Mouse (Mus musculus) gastrocnemius, postnatal 10 days (tissue): Measurements from ENCODE around the gene Gm10840. TPM values are rescaled to one million over a fixed set of nuclear protein-coding genes. Genes with fewer than 3 reads are reported as not detected.
"Not testable (repeated sequence)": the region's sequence is repeated elsewhere in the genome, so short reads cannot be mapped to it uniquely, and the experiment has no call there.

Experiments used
- DNase-seq: peaks from one replicate; pipeline ENCODE4 v3.0.0; 2021; ENCODE audit warnings: mixed read lengths
- long read RNA-seq, 2 experiments: library from polyadenylated mRNA; stranded (forward); transcript quantifications; one replicate each; pipeline ENCODE4 v2.0.0; 2021
- total RNA-seq, 2 experiments: library from RNA; stranded (reverse); gene quantifications; 2 replicates each; pipeline ENCODE4 v1.2.3; 2021

Gene Gm10840
- not detected for total RNA-seq
- long read RNA-seq, experiment 1 = 0 reads
- long read RNA-seq, experiment 2 = 0 reads

DNA sequence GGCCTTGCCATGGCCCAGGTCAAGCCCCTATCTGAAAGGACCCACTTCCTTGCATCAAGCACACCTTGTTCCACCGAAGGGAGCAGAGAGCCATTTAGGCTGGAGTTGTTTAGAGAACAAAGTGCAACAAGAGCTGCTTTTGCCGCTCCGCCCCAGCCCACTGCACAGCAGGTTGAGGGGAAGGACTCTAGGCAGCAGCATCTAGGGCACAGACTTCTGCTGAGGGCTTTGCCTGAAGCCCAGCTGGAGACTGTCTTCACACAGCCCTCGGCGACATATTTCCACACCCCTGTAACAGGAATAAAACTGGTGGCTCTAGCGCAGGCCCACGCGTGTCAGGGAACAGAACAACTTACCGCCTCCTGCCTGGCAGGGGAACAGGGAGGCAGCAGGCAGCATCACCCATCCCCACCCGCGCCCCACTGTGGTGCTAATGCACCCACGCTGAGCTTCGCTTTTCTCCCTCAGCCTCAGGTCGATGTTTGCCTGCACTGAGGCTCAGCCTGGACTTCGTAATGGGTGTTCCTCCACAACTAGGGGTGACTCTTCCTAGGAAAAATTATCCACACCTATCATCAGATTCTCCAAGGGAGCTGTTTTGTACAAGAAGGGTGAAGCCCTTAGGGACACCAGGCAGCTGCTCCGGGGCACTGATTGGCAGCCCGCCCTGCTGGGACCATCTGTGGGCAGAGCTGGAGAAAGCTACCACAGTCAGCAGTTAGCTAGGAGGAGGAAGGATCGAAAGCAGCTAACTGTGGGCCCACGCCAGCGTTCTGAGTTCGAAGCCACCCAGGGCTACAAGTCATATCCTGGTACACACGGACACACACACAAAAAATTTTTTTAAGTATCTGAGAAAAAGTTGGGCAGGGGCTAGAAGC is at the start of gene Gm10840, which contains the start of gene Limd2:
Gm10840 (plus strand) TSS at position 10 of the 881 bp plus-strand sequence.
Limd2 (minus strand) TSS at position 20 of the 881 bp plus-strand sequence.
- DNase-seq = peak; percentile 50

GRCm38 (mm10) chr11:106111688-106112087 is 49.0 kb upstream of the Gm10840 start:
- DNase-seq = no peak

- DNase-seq = no peak
Observed at GRCm38 (mm10) chr11:106122221-106122620, 38.4 kb upstream of the Gm10840 start.

GRCm38 (mm10) chr11:106122736-106123135 is 37.9 kb upstream of the Gm10840 start:
- DNase-seq = no peak

GRCm38 (mm10) chr11:106124784-106125183 is 35.9 kb upstream of the Gm10840 start:
- no peak for DNase-seq

DNA sequence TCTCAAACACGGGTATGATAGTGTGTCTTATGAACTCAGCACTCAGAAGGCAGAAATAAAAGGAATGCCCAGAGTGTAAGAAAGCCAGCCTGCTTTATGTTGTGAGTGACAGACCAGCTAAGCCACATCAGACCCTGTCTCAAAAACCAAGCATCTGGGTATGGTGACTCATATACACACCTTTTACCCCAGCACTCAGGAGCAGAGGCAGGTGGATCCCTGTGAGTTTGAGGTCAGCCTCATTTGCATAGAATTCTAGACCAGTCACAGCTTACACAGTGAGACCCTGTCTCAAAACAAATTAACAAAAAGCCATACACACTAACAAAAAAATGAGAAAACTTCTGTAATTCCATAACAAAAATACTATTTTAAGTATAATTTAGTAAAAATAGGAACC is 34.8 kb upstream of the Gm10840 start:
- DNase-seq = no peak

DNA sequence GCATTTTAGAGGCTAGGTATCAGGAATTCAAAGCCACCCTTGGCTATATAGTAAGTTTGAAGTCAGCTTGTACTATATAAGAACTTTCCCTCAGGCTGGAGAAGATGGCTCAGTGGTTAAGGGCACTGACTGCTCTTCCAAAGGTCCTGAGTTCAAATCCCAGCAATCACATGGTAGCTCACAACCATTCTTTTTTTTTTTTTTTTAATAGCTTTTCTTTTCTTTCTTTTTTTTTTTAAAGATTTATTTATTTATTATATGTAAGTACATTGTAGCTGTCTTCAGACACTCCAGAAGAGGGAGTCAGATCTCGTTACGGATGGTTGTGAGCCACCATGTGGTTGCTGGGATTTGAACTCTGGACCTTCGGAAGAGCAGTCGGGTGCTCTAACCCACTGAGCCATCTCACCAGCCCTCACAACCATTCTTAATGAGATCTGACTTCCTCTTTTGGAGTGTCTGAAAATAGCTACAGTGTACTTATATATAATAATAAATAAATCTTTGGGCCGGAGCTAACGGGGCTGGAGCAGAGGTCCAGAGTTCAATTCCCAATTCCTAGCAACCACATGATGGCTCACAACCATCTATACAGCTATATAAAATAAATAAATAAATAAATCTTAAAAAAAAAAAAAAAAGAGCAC is 33.8 kb upstream of the Gm10840 start:
- DNase-seq = not testable (repeated sequence)

DNA sequence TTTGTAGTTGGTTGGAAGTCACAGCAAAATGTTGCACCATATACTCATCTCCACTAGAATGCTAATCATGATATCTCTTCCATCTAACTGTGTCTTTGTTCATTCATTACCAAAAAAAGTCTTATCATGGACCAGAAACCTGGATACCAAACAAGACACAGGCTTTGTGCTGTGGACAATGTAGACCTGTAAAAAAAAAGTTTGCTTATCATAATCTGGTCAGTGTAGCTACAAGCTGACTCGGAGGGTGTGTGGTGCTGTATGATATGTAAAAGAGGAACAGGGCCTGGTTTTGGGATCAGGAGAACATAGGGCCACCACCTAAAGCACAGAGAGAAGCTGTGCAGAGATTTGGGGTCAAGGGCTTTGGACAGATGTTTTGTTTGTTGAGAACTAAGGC is 31.2 kb upstream of the Gm10840 start:
- DNase-seq = no peak

GRCm38 (mm10) chr11:106132516-106132915 is 28.1 kb upstream of the Gm10840 start:
- no peak for DNase-seq

- peak; percentile 73 for DNase-seq
Observed at GRCm38 (mm10) chr11:106134580-106135528, 25.8 kb upstream of the Gm10840 start.

DNA sequence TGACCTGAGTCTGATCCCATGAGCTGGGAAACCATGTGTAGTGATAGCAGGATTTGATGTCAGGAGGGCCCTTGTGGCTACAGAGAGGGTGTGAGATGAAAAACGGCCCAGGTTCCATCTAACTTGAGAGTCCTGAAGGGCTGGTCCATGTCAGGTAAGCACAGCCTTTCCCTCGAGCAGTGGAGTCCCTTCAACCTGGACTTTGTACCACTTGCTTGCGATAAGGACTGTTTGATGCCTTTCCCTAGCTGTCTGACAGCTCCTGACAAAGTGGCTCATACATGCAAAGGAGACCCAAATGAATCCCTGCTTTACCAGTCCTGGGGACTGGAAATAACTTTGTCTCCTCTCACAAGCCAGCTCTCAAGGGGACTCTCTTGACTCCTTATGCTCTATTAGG is 9.4 kb upstream of the Gm10840 start:
- DNase-seq = no peak

- DNase-seq = no peak
Observed at GRCm38 (mm10) chr11:106152132-106152531, 8.5 kb upstream of the Gm10840 start.

GRCm38 (mm10) chr11:106154091-106154490 is 6.6 kb upstream of the Gm10840 start:
- no peak for DNase-seq

GRCm38 (mm10) chr11:106154770-106155169 is 5.9 kb upstream of the Gm10840 start:
- DNase-seq = no peak

DNA sequence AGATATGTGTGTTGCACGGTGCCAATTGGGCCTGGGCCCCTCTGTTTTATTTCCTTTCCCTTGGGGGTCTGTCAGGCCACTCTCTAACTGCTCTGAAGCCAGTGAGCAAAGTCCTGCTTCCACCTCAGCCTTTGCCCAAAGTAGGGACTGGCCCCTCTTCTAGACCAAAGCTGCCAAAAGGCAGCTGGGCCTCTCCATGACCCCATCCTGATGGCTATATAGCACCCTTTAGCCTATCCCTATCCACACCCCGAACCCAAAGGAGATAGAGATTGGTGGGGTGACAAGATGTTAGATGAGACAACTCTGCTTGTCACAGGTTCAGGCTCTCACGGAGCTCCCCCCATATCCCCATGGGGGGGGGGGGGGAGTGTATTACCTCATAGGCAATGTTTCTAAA is 4.9 kb upstream of the Gm10840 start:
- DNase-seq = no peak

DNA sequence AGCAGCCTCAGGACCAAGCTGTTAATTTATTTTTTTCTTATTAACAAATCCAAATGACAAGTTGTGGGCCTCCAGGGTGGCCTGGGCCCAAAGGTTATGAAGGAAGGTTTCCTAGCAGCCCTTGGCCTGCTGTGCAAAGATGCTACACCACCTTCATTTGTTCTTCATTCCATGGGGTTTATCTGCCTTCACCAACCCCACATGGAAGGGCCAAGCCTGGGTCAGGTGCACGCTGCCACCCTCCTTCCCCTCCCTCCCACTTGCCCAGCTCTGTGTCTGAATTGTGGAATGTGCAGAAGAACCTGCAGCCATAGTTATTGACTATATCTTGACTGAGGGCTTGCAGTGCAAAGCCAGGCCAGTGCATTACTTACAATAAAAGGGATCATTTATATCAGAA is 4.4 kb upstream of the Gm10840 start:
- no peak for DNase-seq

DNA sequence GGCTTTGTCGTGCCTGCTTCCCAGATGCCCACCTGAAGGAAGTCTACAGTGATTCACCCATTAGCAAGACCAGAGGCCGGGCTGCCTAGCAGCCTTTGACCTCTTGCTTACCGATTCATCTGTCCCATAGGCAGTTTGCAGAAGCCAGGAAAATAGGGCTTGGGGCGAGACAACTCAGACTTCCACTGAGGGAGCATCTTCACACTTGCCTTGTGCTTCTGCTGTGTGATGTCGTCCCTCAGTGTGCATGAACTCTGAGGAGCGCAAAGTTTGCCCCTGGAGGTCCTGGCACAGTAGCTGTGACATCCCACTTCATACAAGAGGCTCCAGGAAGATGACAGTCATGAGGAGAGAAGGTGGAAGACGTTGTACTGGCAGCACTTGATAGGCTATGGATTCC is 3.5 kb upstream of the Gm10840 start:
- DNase-seq = no peak

DNA sequence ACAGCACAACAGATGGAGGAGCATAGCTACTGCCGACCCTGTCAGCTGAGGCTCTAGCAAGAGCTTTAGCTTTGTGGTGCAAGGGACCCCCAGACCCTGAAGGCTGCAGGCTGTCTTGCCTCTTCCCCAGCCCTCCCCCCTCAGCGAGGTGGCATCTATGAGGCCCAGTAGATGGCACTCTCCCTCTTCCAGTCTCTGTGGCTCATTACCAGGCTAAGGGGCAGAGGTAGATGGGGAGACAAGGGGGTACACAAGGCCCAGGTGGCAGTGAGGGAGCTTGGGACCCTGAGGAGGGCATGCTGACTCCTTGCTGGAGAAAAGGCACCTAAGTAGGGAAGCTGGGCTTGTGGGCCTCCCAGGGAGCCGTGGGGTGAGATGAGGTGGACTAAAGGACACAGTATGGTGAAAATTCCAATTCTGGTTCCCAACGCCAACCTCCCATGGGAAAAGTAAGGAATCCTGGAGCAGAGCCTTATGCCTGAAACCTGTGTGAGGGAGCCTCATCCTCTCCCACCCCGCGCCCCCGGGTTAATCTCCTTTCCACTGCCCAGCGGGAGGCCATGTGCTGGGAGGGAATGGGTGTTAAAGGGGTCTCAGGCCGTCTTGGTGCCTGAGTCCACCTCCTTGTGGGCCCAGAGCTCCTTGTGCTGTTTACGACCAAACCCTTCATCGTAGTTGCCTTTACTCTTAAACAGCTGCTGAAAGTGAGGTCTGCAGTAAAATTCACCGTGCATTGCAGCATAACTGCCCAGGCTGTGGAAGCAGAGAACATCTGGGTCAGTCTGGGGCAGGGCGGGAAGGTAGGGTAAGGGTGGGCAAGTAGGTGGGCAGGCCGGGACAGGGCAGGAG is 2.3 kb upstream of the Gm10840 start:
- DNase-seq = no peak

DNA sequence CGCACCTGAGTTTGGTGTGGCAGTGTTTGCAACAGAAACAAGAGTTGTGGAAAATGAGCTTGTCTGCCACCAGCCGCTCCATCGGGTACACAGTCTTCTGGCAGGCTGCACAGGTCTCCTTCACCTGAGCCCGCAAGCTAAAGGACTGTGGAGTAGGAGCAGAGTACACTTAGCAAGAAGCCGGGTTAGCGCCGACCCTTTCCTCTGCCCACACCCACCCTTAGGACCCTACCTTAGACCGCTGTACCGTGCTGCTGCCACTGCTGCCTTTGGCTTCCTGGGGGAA is 1.8 kb upstream of the Gm10840 start:
- no peak for DNase-seq

DNA sequence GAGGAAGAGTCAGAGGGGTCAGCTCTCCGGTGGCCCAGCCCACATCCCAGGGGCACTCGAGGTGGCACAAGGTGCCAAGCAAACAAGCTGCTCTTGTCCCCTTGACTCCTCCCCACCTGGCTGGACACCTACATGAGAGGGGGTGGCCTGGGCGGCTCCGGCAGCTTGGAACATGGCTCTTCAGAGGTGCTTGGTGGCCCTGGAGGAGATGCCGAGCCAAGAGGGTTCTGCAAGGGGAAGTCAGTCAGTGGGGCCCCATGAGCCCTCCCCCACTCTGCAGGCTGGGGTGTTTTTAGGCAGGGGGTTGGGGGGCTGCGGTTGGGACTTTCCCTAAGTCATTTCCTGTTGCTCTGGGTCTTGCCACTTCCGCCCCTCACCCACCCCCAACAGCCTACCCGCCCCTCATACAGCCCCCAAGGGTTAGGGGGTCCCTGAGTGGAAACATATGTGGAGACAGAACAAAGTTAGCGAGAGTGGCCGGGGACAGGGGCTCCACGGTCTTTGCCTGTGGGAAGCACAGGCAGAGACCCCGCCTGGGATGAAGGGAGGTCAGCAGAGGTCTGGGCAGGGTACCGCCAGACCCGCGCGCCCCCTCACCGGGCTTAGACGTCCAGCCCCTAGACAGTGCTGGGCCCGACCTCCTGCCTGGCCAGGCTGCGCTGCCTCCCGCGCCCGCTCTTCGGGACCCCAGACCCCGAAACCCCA is 1.3 kb upstream of the Gm10840 start:
- peak; percentile 29 for DNase-seq
